Mouse (Mus musculus) cerebellum, postnatal 25 days (tissue): ENCODE results near the gene Cep128.
A peak's percentile ranks its signal among the peaks of the same experiment; 100 is the strongest.
"Not testable (repeated sequence)": the region's sequence is repeated elsewhere in the genome, so short reads cannot be mapped to it uniquely, and the experiment has no call there.

Experiments used
- DNase-seq, 2 experiments: peaks; one replicate each; pipeline ENCODE4 v3.0.0; 2021; ENCODE audit warnings: mixed read lengths in 2 of 2

Gene Cep128

DNA sequence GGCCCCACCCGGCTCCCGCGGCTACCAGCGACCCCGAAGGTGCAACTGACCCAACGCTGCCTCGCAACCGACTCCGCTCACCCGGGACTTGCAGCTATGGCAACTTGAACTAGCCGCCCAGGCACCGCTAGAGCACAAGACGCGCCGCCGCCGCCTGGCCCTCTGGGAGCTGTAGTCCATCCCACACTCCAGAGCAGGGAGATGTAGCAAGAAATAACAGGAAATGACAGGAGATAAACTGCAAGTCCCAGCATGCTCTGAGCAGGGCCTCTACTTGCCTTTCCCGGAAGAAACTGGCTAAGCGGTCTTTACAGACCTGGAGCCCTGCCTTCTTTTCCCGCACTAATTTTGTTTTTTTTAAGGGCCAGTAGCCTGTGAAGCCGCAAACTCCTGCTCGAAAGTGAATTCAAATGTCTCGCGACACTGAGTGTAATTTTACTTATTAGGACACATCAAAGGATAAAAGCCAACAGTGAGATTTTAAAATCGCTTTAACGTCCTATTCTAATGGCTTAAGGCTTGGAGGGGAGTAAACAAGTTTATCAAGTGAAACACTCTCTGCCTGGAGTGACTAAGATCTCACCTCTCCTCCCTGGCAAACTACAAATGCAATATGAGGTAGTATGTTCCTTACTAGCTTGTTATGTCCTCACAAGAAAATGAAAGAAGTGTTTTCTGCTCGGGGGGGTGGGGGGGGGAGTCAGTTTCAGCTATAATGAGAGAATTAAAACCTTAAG is at the start of gene Cep128, which contains the start of gene Tshr:
Cep128 (minus strand) TSS at position 129 of the 737 bp plus-strand sequence.
Tshr (plus strand) TSS at position 283 of the 737 bp plus-strand sequence.
- peak; percentile 91 to 94 for DNase-seq

DNA sequence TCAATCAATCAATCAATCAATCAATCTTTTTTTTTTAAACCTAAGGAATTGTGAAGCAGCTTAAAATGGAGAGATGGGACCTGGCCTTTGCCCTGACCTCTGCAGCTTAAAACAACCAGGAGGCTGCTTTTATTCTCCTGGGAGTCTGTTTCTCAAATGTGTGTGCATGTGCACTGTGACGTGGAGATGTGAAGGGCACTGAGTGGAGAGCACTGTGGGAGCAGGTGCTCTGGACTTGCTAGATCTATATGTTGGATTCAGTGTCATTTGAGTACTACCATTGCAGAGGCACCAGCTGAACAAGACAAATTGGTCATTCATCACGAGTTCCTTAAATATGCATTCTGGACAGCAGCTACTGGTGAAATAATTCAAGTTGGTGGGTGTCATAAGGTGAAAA is 42.9 kb upstream of the Cep128 start:
- DNase-seq: no peak

DNA sequence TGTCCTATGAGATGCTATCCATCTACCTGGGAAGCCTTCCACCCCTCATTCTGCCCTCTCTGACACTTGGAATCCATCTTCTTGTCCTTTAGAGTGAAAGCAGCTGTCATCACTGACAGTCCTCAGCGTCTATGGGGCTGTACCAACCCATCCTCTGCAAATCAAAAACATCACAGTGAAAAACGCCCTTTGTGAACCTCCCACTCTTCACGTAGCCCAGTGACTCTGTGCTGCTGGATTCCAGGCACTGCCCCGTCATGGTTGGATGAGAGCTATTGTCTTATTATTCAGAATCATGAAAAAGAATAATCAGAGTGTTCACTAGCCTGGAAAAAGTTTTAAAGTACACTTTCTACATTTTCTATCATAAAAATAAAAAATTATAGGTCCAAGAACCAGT is 42.3 kb upstream of the Cep128 start:
- DNase-seq: no peak

GRCm38 (mm10) chr12:91423125-91423820 is 39.1 kb upstream of the Cep128 start:
- peak in 1 of 2 experiments; percentile 33 for DNase-seq

DNA sequence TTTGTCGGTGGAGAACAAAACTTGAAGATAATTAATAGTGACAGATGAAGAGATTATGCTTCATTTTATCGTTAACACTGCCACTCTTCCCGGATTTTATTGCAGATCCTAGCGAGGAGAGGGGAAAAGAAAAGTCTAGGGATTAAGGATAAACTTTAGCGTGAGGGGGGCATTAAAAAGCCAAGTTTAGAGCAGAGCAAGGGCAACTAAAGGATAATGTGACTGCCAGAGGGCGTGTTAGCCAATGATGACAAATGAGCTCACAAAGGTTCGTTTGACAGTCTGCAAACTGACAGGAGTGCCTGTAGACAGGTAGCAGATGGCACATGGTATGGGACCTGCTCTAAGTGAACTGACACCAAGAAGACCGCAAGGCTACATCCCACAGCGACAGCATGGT is 37.1 kb upstream of the Cep128 start:
- no peak for DNase-seq

GRCm38 (mm10) chr12:91418791-91419190 is 34.6 kb upstream of the Cep128 start:
- peak; percentile 50 to 74 for DNase-seq

GRCm38 (mm10) chr12:91416828-91417227 is 32.6 kb upstream of the Cep128 start:
- no peak for DNase-seq

DNA sequence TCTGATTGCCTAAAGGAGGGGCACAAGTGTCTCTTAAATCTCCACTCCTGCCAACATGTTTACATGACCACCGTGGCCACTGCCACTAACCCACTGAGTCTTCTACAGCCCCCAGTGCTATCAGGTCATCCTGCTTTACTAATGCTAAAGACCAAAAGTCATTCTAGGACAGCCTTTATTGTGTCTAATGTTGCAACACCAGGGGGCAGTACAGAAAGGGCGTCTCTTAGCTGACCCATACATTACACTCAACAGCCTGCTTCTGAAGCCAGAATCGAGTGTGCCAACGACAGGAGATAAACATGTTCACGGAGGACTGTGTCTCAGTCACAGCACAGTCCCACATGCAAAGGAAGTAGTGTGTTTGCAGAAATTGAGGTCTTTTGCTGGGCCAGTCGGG is 30.9 kb upstream of the Cep128 start:
- no peak for DNase-seq

GRCm38 (mm10) chr12:91412461-91413182 is 28.4 kb upstream of the Cep128 start:
- DNase-seq: no peak

DNA sequence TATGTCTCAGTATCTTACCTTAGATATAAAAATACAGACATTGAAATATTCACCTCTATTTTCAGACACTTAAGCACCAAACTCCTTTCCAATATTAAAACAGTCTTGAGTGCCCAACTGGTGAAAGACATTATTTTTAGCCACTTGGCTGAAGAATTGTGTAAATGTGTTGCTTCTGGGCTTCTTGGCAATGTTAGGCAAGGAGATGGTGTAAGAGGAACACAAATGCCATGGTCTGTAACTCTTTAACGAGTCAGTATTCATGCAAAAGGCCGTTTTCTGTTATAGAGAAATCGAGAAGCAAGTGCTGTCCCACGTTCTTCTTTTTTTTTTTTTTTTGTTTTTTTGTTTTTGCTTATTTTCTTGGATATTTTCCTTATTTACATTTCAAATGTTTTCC is 26.1 kb upstream of the Cep128 start:
- DNase-seq: no peak

- DNase-seq: no peak
These were observed 16.8 kb upstream of the Cep128 start for GRCm38 (mm10) chr12:91401049-91401352.

DNA sequence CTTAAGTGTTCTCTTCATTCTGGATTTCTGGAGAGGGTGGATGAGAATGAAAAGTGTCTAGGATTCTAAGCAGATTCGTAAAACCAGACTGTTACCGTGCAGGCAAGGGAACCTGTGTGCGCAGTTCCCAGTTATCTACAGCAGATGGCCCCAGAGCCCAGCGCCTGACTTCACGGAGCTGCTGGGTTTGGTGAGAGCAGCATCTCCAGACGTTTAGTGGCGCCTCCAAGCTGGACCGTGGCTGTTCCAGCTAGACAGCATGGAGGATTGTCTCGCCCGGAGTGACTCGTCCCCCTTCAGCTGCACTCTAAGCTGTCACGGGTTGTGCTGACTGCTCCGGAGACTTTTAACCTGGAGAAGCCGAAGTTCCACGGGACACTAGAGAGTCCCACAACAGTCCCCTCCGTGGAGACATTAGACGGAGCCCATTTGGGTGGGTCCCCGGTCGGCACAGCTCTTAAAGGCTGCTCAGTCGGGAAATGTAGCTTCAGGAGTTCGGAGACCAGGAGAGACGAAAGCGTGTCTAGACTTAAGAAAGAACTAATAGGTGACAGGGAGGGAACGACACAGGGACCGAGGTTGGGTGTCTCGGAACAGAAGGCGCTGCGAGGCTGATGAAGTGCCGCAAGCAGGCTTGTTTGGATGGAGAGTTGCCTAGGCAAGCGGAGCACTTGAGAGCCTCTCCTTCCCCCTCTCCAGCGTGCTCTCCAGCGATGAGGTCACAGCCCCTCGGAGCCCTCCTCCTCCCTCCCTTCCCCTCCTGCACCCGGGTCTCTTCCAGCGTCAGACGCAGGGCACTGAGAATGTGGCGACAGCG is 16.2 kb upstream of the Cep128 start:
- DNase-seq: peak; percentile 73 to 84

- DNase-seq: peak in 1 of 2 experiments; percentile 31
These were observed 519 bp downstream of the Cep128 start for GRCm38 (mm10) chr12:91383516-91384264.

DNA sequence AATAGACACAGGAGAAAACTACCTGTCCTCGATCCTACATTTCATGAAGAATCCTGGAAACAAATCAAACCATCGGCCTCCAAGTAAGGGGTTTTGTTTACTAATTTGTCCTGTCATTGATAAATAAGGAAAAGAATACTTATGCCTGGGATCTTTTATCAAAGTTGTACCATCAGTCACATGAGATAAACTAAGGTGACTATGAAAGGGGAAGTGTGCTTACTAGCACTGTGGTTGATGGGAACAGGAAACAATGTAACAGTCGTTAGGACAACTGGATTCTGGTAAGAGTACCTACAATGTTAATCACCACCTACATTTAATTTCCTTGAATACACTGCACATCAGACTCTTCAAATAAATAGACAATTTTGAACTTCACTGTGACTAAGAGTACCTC is 15.0 kb downstream of the Cep128 start:
- DNase-seq: no peak

- no peak for DNase-seq
These were observed 30.4 kb downstream of the Cep128 start for GRCm38 (mm10) chr12:91353783-91354182.

DNA sequence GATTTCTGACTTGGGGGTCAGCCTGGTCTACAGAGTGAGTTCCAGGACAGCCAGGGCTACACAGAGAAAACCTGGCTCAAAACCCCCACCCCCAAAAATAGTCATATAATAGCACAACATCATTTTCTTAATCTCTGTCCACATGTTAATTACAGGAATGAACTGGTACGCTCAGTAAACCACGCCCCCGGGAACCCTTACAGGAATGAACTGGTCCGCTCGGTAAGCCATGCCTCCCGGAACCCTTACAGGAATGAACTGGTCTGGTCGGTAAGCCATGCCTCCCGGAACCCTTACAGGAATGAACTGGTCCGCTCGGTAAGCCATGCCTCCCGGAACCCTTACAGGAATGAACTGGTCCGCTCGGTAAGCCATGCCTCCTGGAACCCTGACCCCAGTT is 45.6 kb downstream of the Cep128 start:
- DNase-seq: not testable (repeated sequence)

- no peak for DNase-seq
These were observed 56.7 kb downstream of the Cep128 start for GRCm38 (mm10) chr12:91327527-91327926.

DNA sequence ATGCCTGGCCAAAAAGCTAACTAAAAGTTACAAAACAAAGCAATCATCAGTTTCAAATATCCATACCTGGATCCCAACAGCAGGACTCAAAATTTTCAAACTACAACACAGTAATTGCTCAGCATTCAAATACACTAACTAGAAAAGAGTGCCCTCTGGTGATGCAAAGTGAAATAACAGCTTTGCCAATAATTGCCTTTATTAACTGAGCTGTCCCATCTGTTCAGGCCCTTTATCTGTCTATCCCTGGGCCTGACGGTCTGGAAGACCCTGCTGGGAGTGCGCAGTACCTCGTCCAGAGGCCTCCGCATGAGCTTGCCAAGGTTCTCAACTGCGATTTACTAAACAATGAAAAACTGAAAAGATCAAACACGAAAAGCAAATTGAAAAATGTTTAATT is 58.1 kb downstream of the Cep128 start:
- DNase-seq: peak; percentile 28 to 70

DNA sequence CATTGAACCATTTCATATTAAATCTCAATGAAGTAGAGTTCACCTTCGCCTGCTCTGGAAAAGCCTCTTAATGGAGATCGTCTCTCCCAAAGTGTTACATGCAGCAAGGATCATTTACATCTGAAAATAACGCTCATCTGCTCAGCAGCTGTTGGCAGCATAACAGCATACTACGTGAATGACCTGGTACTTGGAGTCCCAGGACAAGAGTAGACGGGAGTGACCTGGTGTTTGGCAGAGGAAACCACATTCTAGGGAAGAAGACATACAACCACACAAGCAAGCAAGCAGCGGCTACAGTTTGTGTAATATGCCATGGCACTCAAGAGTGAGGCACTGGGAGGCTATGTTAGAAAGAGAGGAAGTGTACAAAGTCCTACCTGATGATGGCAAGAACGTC is 69.2 kb downstream of the Cep128 start:
- no peak for DNase-seq

DNA sequence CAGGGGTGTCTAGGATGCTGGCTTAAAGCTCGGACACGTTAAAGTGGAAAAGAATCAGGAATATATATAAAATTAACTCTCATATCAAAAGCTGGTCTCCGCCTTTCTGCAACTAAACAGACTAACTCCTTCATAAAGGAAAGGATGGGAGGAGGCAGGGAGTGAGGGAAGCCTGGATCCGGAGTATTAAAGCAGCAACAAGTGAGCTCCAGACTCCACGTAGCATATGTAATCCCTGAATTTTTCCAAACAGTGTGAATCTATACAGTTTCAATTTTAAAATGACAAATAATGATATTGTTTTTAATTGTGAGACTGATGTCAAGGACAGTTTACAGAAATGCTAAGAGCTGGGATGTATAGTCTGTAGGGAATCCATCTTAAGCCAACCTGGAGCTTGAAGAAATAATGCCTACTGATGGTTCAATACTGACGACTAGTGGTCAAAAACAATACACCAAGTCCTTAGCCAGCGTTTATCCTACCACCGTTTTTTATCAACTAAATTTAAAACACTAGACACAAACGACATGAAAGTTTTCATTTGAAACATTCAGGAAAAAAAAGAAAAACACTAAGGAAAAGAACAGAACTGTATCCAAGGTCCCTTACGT is 70.1 kb downstream of the Cep128 start:
- DNase-seq: peak in 1 of 2 experiments; percentile 35

- DNase-seq: no peak
These were observed 71.6 kb downstream of the Cep128 start for GRCm38 (mm10) chr12:91312591-91312990.

GRCm38 (mm10) chr12:91307733-91308132 is 76.5 kb downstream of the Cep128 start:
- no peak for DNase-seq
